Mouse (Mus musculus) yolk sac, embryonic 10.5 days (tissue): Measurements from ENCODE around the gene Bex1.

Experiments used
- DNase-seq: peaks from one replicate; pipeline ENCODE4 v3.0.0-alpha.2; 2017; ENCODE audit warnings: low spot score

The Bex1 gene

GRCm38 (mm10) chrX:136172118-136172551, 43.2 kb downstream of the Bex1 start, which contains the start of gene Tceal8:
Gene Tceal8, minus strand, starts transcription at chrX:136172342.
- peak; percentile 87 for DNase-seq

- DNase-seq, result peak; percentile 86
Measured at GRCm38 (mm10) chrX:136171189-136172117, 43.9 kb downstream of the Bex1 start.

GRCm38 (mm10) chrX:136170625-136171024, 44.7 kb downstream of the Bex1 start:
- DNase-seq, result no peak
